Mouse (Mus musculus) MEL (cell line): ENCODE measurements at regions not wholly inside any gene's neighbourhood (a gene's known extent, or its start where the extent isn't known, plus 50 kb on each side); places are given as distances from the start of the nearest gene placed in this dataset.

Source experiments
- DNase-seq: peaks from one replicate; pipeline ENCODE4 v3.0.0; 2011; ENCODE audit warnings: low read depth, low spot score
- H3K27ac ChIP-seq: 2 replicates; pipeline ENCODE4 v1.5.1; 2012; ENCODE audit warnings: low read depth, mild to moderate bottlenecking, control low read depth, low read length, moderate library complexity; ENCODE audit not compliant: control insufficient read depth
- H3K27me3 ChIP-seq, 2 experiments: fragments of 150-350 bp in 1 of 2; sonication (generic) in 1 of 2; 2 replicates each; pipeline ENCODE4 v1.6.1; 2012; ENCODE audit warnings: low read length in 2 of 2, mild to moderate bottlenecking in 2 of 2, improper control_type of control experiment in 1 of 2, moderate library complexity in 1 of 2; ENCODE audit not compliant: insufficient read depth in 2 of 2, control insufficient read depth in 1 of 2
- H3K36me3 ChIP-seq, 2 experiments: 2 replicates each; pipeline ENCODE4 v1.6.1; 2012 to 2014; ENCODE audit warnings: low read length in 2 of 2, improper control_type of control experiment in 1 of 2, inconsistent platforms in 1 of 2, mild to moderate bottlenecking in 1 of 2; ENCODE audit not compliant: insufficient read depth in 2 of 2, control insufficient read depth in 1 of 2
- H3K4me1 ChIP-seq, 2 experiments: fragments of 150-350 bp in 1 of 2; sonication (generic) in 1 of 2; 2 replicates each; pipeline ENCODE4 v1.6.1; 2012; ENCODE audit warnings: low read length in 2 of 2, improper control_type of control experiment in 1 of 2, mild to moderate bottlenecking in 1 of 2; ENCODE audit not compliant: insufficient read depth in 2 of 2, control insufficient read depth in 1 of 2
- H3K4me3 ChIP-seq, 2 experiments: fragments of 150-350 bp in 1 of 2; sonication (generic) in 1 of 2; 2 replicates each; pipeline ENCODE4 v1.5.1; 2012; ENCODE audit warnings: low read depth in 2 of 2, low read length in 2 of 2, mild to moderate bottlenecking in 2 of 2, moderate library complexity in 2 of 2, control low read depth in 1 of 2, improper control_type of control experiment in 1 of 2; ENCODE audit not compliant: control insufficient read depth in 1 of 2, insufficient read depth in 1 of 2
- H3K79me2 ChIP-seq: 2 replicates; pipeline ENCODE4 v1.6.1; 2012; ENCODE audit warnings: mild to moderate bottlenecking, low read length, moderate library complexity; ENCODE audit not compliant: control insufficient read depth, poor library complexity, insufficient read depth
- H3K9ac ChIP-seq: 2 replicates; pipeline ENCODE4 v1.6.1; 2012; ENCODE audit warnings: low read depth, mild to moderate bottlenecking, control low read depth, low read length, moderate library complexity; ENCODE audit not compliant: control insufficient read depth, poor library complexity, severe bottlenecking
- H3K9me3 ChIP-seq: fragments of 150-350 bp; sonication (generic); replicated peaks from 2 replicates; pipeline ENCODE4 v1.6.1; 2012; ENCODE audit warnings: mild to moderate bottlenecking, low read length, improper control_type of control experiment, moderate library complexity; ENCODE audit not compliant: insufficient read depth
- CHD1 ChIP-seq: IDR thresholded peaks from 2 replicates; pipeline ENCODE4 v1.6.1; 2012; ENCODE audit warnings: low read depth, mild to moderate bottlenecking, inconsistent platforms, low read length, improper control_type of control experiment
- CTCF ChIP-seq, 3 experiments: IDR thresholded peaks in 2 of 3; conservative IDR thresholded peaks in 1 of 3; 2 replicates each; pipeline ENCODE4 v1.5.1; 2011 to 2012; ENCODE audit warnings: low read length in 3 of 3, low read depth in 2 of 3, mild to moderate bottlenecking in 2 of 3, improper control_type of control experiment in 1 of 3, inconsistent platforms in 1 of 3, mixed read lengths in 1 of 3, moderate library complexity in 1 of 3; ENCODE audit not compliant: control insufficient read depth in 1 of 3, insufficient read depth in 1 of 3, poor library complexity in 1 of 3, severe bottlenecking in 1 of 3
- E2F4 ChIP-seq: IDR thresholded peaks from 2 replicates; pipeline ENCODE4 v1.6.1; 2011; ENCODE audit warnings: low read depth, low read length, improper control_type of control experiment, borderline replicate concordance
- ELF1 ChIP-seq: IDR thresholded peaks from 2 replicates; pipeline ENCODE4 v1.6.1; 2014; ENCODE audit warnings: low read depth, mild to moderate bottlenecking, inconsistent platforms, low read length, improper control_type of control experiment, moderate library complexity
- GABPA ChIP-seq: IDR thresholded peaks from 2 replicates; pipeline ENCODE4 v1.6.1; 2012; ENCODE audit warnings: low read depth, mild to moderate bottlenecking, inconsistent platforms, low read length, improper control_type of control experiment, moderate library complexity
- JUND ChIP-seq: IDR thresholded peaks from 2 replicates; pipeline ENCODE4 v1.6.1; 2011; ENCODE audit warnings: low read depth, mild to moderate bottlenecking, improper control_type of control experiment, low read length
- MAFK ChIP-seq: IDR thresholded peaks from 2 replicates; pipeline ENCODE4 v1.6.1; 2011; ENCODE audit warnings: low read depth, mild to moderate bottlenecking, low read length, improper control_type of control experiment, borderline replicate concordance
- MAX ChIP-seq: IDR thresholded peaks from 2 replicates; pipeline ENCODE4 v1.6.1; 2011; ENCODE audit warnings: low read length, improper control_type of control experiment
- MAZ ChIP-seq: IDR thresholded peaks from 2 replicates; pipeline ENCODE4 v1.6.1; 2012; ENCODE audit warnings: low read depth, mild to moderate bottlenecking, inconsistent platforms, low read length, improper control_type of control experiment
- MEF2A ChIP-seq: IDR thresholded peaks from 2 replicates; pipeline ENCODE4 v1.6.1; 2014; ENCODE audit warnings: low read depth, mild to moderate bottlenecking, inconsistent platforms, low read length, improper control_type of control experiment; ENCODE audit not compliant: poor library complexity, insufficient replicate concordance, severe bottlenecking; ENCODE audit errors: extremely low read depth
- MYB ChIP-seq: IDR thresholded peaks from 2 replicates; pipeline ENCODE4 v1.6.1; 2011; ENCODE audit warnings: mild to moderate bottlenecking, low read depth, low read length, improper control_type of control experiment
- MYC ChIP-seq: IDR thresholded peaks from 2 replicates; pipeline ENCODE4 v1.6.1; 2011; ENCODE audit warnings: low read depth, mild to moderate bottlenecking, low read length, improper control_type of control experiment, moderate library complexity
- NELFE ChIP-seq: IDR thresholded peaks from 2 replicates; pipeline ENCODE4 v1.6.1; 2011; ENCODE audit warnings: low read depth, low read length, improper control_type of control experiment
- NRF1 ChIP-seq: IDR thresholded peaks from 2 replicates; pipeline ENCODE4 v1.6.1; 2014; ENCODE audit warnings: low read depth, mild to moderate bottlenecking, inconsistent platforms, low read length, improper control_type of control experiment, moderate library complexity; ENCODE audit not compliant: poor library complexity, insufficient read depth, severe bottlenecking
- POLR2A ChIP-seq, 2 experiments: IDR thresholded peaks; 2 replicates each; pipeline ENCODE4 v1.6.1; 2011 to 2012; ENCODE audit warnings: low read length in 2 of 2, mild to moderate bottlenecking in 2 of 2, control low read depth in 1 of 2, improper control_type of control experiment in 1 of 2, low read depth in 1 of 2, moderate library complexity in 1 of 2; ENCODE audit not compliant: control insufficient read depth in 1 of 2, insufficient read depth in 1 of 2, poor library complexity in 1 of 2
- POLR2AphosphoS2 ChIP-seq: IDR thresholded peaks from 2 replicates; pipeline ENCODE4 v1.6.1; 2011; ENCODE audit warnings: low read length, improper control_type of control experiment
- POLR2AphosphoS5 ChIP-seq: IDR thresholded peaks from 2 replicates; pipeline ENCODE4 v1.6.1; 2012; ENCODE audit warnings: low read depth, borderline replicate concordance, mild to moderate bottlenecking, inconsistent platforms, low read length, moderate library complexity, mixed read lengths
- RAD21 ChIP-seq: IDR thresholded peaks from 2 replicates; pipeline ENCODE4 v1.6.1; 2011; ENCODE audit warnings: mild to moderate bottlenecking, low read depth, low read length, improper control_type of control experiment
- RCOR1 ChIP-seq: IDR thresholded peaks from 2 replicates; pipeline ENCODE4 v1.6.1; 2012; ENCODE audit warnings: low read depth, mild to moderate bottlenecking, inconsistent platforms, low read length, improper control_type of control experiment
- SIN3A ChIP-seq: IDR thresholded peaks from 2 replicates; pipeline ENCODE4 v1.6.1; 2012; ENCODE audit warnings: low read length, improper control_type of control experiment, inconsistent platforms
- SMC3 ChIP-seq: IDR thresholded peaks from 2 replicates; pipeline ENCODE4 v1.6.1; 2011; ENCODE audit warnings: low read depth, low read length, improper control_type of control experiment
- TBP ChIP-seq: IDR thresholded peaks from 2 replicates; pipeline ENCODE4 v1.8.0; 2011; ENCODE audit warnings: low read depth, low read length, improper control_type of control experiment
- TCF12 ChIP-seq: IDR thresholded peaks from 2 replicates; pipeline ENCODE4 v1.6.1; 2014; ENCODE audit warnings: low read depth, mild to moderate bottlenecking, inconsistent platforms, low read length, improper control_type of control experiment, moderate library complexity
- UBTF ChIP-seq: IDR thresholded peaks from 2 replicates; pipeline ENCODE4 v1.6.1; 2012; ENCODE audit warnings: low read depth, mild to moderate bottlenecking, inconsistent platforms, low read length, improper control_type of control experiment, moderate library complexity, borderline replicate concordance; ENCODE audit not compliant: insufficient read depth
- USF2 ChIP-seq, 2 experiments: IDR thresholded peaks; 2 replicates each; pipeline ENCODE4 v1.6.1; 2011 to 2012; ENCODE audit warnings: improper control_type of control experiment in 2 of 2, low read length in 2 of 2, borderline replicate concordance in 1 of 2, inconsistent platforms in 1 of 2, low read depth in 1 of 2, mild to moderate bottlenecking in 1 of 2; ENCODE audit not compliant: insufficient read depth in 1 of 2
- ZC3H11A ChIP-seq: IDR thresholded peaks from 2 replicates; pipeline ENCODE4 v1.6.1; 2012; ENCODE audit warnings: low read depth, mild to moderate bottlenecking, inconsistent platforms, low read length, improper control_type of control experiment
- ZMIZ1 ChIP-seq: IDR thresholded peaks from 2 replicates; pipeline ENCODE4 v1.6.1; 2012; ENCODE audit warnings: low read depth, mild to moderate bottlenecking, inconsistent platforms, low read length, improper control_type of control experiment, moderate library complexity
- ZNF384 ChIP-seq: IDR thresholded peaks from 2 replicates; pipeline ENCODE4 v1.6.1; 2012; ENCODE audit warnings: low read depth, mild to moderate bottlenecking, inconsistent platforms, low read length, improper control_type of control experiment

DNA sequence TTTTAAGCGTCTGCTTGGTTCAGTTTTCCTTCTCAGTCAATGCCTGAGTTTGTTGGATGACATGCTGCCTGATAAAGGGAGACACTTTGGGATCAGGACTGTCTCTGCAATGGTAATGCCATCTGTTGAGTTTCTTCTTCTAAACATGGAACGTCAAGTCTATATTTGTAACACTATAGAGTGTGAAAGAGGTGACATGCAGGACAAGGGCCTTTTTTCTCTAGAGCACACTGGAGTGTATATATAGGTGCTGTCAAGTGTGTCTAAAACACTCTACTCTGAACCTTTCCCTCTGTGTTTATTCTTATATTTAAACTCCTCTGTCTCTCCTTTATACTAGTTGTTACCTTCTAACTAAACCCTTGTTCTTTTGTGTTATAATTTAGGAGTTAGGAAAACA, 299.6 kb downstream of the Epha7 start:
- Histone ChIP-seq H3K27ac (no peak overlapping the region), H3K4me1 (no peaks in the 10 kb centered on the region), H3K27me3 (no peaks in the 10 kb centered on the region), H3K79me2 (no peaks in the 10 kb centered on the region), H3K36me3 (no peaks in the 10 kb centered on the region), H3K9me3 (no peaks in the 10 kb centered on the region), H3K9ac (no peak overlapping the region), H3K4me3 (no peak overlapping the region)
- TF ChIP-seq POLR2AphosphoS5 (no peak), TCF12 (no peak), MYB (no peak), CHD1 (no peak), SMC3 (no peak), MAX (no peak), TBP (no peak), POLR2A (IDR thresholded peaks at IDR 0.05; ENCODE audit: control insufficient read depth in 1 of 2, insufficient read depth in 1 of 2, low read depth in 1 of 2, low read length in 2 of 2, poor library complexity in 1 of 2) (no peak), ZC3H11A (no peak), USF2 (IDR thresholded peaks at IDR 0.05; ENCODE audit: borderline replicate concordance in 1 of 2, insufficient read depth in 1 of 2, low read depth in 1 of 2, low read length in 2 of 2) (no peak), UBTF (no peak), POLR2AphosphoS2 (no peak), CTCF (IDR thresholded peaks at IDR 0.05 in 2 of 3, conservative IDR thresholded peaks at IDR 0.05 in 1 of 3; ENCODE audit: control insufficient read depth in 1 of 3, insufficient read depth in 1 of 3, low read depth in 2 of 3, low read length in 3 of 3, poor library complexity in 1 of 3, severe bottlenecking in 1 of 3) (no peak), MYC (no peak), ELF1 (no peak), NRF1 (no peak), GABPA (no peak), RAD21 (no peak)
- DNase-seq = no peak

DNA sequence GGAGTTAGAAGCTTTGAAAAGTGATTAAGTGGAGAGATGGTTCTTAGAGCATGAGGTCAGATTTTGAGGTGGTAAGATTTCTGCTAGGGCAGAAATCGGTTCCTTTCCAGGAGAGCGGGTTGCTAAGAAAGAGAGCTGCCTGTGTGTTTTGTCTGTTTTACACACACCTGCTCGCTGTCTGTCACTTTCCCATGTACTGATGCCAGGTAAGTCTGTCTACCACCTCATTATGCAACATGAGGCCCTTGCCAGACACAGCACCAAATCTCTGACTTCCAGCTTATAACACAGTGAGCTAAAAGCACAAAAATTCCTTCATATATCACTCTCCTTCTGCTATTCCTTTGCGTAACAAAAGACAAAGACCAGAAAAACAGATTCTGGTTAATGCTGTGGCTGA, 304.1 kb downstream of the Epha7 start:
- Histone ChIP-seq H3K36me3 (no peaks in the 10 kb centered on the region), H3K4me1 (no peaks in the 10 kb centered on the region), H3K27me3 (no peaks in the 10 kb centered on the region), H3K79me2 (no peaks in the 10 kb centered on the region), H3K27ac (no peak overlapping the region), H3K9ac (no peak overlapping the region), H3K4me3 (no peak overlapping the region), H3K9me3 (no peaks in the 10 kb centered on the region)
- TF ChIP-seq MAFK (no peak), ZNF384 (no peak), ELF1 (no peak), SIN3A (no peak), NELFE (no peak), SMC3 (no peak), JUND (no peak), E2F4 (no peak), UBTF (no peak), NRF1 (no peak), MEF2A (no peak), RCOR1 (no peak), POLR2AphosphoS5 (no peak), RAD21 (no peak), POLR2AphosphoS2 (no peak), ZMIZ1 (no peak), TBP (no peak), MAZ (no peak)
- DNase-seq = no peak
